Mouse (Mus musculus) cerebellum, adult 2 months (tissue): ENCODE results near the gene Mvb12b. TPM values are rescaled to one million over a fixed set of nuclear protein-coding genes. Genes with fewer than 3 reads are reported as not detected.

Experiments used
- DNase-seq, 2 experiments: peaks; one replicate each; pipeline ENCODE4 v3.0.0; 2021
- H3K27ac ChIP-seq: fragments of 200-500 bp; 2 replicates; pipeline ENCODE4 v1.5.1; 2012; ENCODE audit warnings: low read length, control low read depth, inconsistent platforms; ENCODE audit not compliant: insufficient read depth
- H3K27me3 ChIP-seq: fragments of 200-500 bp; 2 replicates; pipeline ENCODE4 v1.6.1; 2012; ENCODE audit warnings: inconsistent platforms, mild to moderate bottlenecking, low read length, moderate library complexity; ENCODE audit not compliant: control insufficient read depth, insufficient read depth
- H3K4me1 ChIP-seq: fragments of 200-500 bp; 2 replicates; pipeline ENCODE4 v1.6.1; 2011; ENCODE audit warnings: low read length; ENCODE audit not compliant: control insufficient read depth, insufficient read depth
- H3K4me3 ChIP-seq: fragments of 200-500 bp; replicated peaks from 2 replicates; pipeline ENCODE3; 2011; ENCODE audit warnings: mild to moderate bottlenecking, low read depth, low read length, control low read depth; ENCODE audit not compliant: insufficient read depth
- CTCF ChIP-seq: fragments of 200-500 bp; IDR thresholded peaks from 2 replicates; pipeline ENCODE4 v1.5.1; 2011; ENCODE audit warnings: low read depth, mild to moderate bottlenecking, control low read depth, low read length, moderate library complexity, borderline replicate concordance; ENCODE audit not compliant: insufficient read depth
- POLR2A ChIP-seq: fragments of 200-500 bp; IDR thresholded peaks from 2 replicates; pipeline ENCODE4 v1.6.1; 2011; ENCODE audit warnings: low read length, control low read depth, borderline replicate concordance; ENCODE audit not compliant: insufficient read depth
- WGBS: fragments of 180-500 bp; shearing (Covaris S2); methylation state at CpG from one replicate; pipeline ENCODE4 v1.1.7; 2018; 5-methylcytosine and 5-hydroxymethylcytosine counted together
- polyA plus RNA-seq: library from polyadenylated mRNA; depleted of rRNA; stranded (reverse); fragments of >200 nt; gene quantifications from 2 replicates; pipeline ENCODE4 v1.2.3, GENCODE M21; 2012

The Mvb12b gene
- polyA plus RNA-seq, 1 experiment = 70.8 TPM

DNA sequence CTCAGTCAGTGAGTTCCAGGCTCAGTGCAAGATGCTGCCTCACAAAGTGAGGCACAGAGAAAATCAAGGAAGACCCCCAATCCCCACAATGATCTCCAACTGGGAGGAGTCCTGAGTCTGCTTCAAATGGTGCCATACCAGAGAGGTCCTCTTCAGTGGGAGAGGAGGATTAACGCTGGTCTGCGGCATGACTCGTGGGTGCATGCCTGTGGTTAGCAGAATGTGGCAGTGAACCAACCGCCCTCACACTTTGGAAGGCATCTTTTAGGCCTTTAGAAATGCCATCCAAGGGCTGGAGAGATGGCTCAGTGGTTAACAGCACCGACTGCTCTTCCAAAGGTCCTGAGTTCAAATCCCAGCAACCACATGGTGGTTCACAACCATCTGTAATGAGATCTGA is 142.0 kb downstream of the Mvb12b start:
- TF ChIP-seq CTCF (no peak), POLR2A (no peak)
- Histone ChIP-seq H3K27ac (no peak overlapping the region), H3K4me1 (peaks cover 7% of the 10 kb centered on the region), H3K4me3 (no peak overlapping the region), H3K27me3 (no peaks in the 10 kb centered on the region)
- WGBS = 93% methylated on average over 5 of the region's 5 CpGs
- DNase-seq = no peak

DNA sequence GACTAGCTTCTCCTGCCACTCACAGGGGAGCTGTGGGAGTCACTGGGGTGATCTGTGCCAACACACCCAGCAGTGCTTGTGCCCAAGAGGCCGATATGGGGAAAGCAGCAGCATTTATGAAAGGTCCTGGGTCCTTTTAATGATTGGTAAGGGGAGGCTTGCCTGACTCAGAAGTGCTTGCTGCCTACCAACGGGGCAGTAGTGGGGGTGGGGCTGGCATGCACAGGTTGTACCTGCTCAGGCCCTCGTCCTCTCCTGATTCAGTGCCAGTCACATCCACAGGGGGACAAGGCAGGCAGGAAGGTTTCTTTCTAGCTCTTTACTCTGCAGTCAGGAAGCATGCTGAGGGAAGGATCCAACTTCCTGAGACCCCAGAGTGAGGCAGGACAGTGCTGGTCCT is 150.6 kb downstream of the Mvb12b start:
- Histone ChIP-seq H3K4me1 (peaks cover 7% of the 10 kb centered on the region; the same call in 1 of the 2 replicates), H3K4me3 (no peak overlapping the region), H3K27ac (no peak overlapping the region), H3K27me3 (no peaks in the 10 kb centered on the region)
- 23% methylated on average over 3 of the region's 3 CpGs for WGBS
- no peak for TF ChIP-seq POLR2A
- TF ChIP-seq CTCF = no peak
- no peak for DNase-seq

GRCm38 (mm10) chr2:33736722-33737121 is 151.0 kb downstream of the Mvb12b start:
- no peak overlapping the region for H3K4me3 ChIP-seq
- WGBS = 10% methylated on average over 2 of the region's 2 CpGs
- peak; percentile 58 to 75 for DNase-seq
- no peaks in the 10 kb centered on the region for H3K27me3 ChIP-seq
- H3K4me1 ChIP-seq = peaks cover 7% of the 10 kb centered on the region; the same call in 1 of the 2 replicates
- TF ChIP-seq CTCF = peak; percentile 92
- TF ChIP-seq POLR2A = no peak
- no peak overlapping the region for H3K27ac ChIP-seq

DNA sequence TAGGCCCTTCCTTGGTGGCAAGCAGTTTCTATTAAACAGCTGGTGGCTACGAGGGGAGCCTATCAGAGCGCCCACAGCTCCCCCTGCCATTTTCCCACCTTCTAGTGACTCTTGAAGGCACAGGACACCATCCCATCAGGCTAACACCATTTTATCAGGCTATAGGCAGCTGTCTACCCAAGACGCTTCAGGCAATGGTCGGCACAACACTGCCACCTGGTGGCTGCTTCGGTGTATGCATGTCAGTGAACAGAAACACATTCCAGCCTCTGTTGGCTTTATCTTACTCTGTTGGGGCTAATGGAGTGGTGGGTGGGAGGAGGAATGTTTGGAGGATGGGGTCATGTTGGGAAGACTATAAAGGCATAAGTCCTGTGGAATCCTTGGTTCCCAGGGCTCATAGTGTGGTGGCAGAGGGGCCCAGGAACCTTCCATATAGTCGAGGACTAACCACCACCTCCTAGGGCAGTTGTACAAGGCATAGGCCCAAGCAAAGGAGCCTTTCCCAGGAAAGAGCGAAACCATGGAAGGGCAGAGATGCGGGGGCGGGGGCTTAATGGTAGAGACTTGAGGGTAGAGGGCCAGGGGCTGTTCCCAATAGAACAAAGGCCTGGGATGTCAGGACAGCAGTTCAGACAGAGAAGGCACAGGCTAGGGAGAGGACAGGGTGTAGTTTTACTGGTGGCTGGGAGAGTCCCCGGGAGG is 152.8 kb downstream of the Mvb12b start:
- no peak overlapping the region for H3K4me3 ChIP-seq
- DNase-seq = peak; percentile 68 to 83
- H3K4me1 ChIP-seq = peaks cover 7% of the 10 kb centered on the region; the same call in 1 of the 2 replicates
- H3K27ac ChIP-seq = no peak overlapping the region
- H3K27me3 ChIP-seq = no peaks in the 10 kb centered on the region
- peak; percentile 96 for TF ChIP-seq CTCF
- no peak for TF ChIP-seq POLR2A
- WGBS = 45% methylated on average over 10 of the region's 10 CpGs

GRCm38 (mm10) chr2:33729701-33730100 is 158.0 kb downstream of the Mvb12b start:
- 45% methylated on average over 5 of the region's 5 CpGs for WGBS
- no peak overlapping the region for H3K4me3 ChIP-seq
- DNase-seq = no peak
- no peak for TF ChIP-seq POLR2A
- 0 out of 2 replicates have a peak, but pooled peaks have one; percentile 4 for TF ChIP-seq CTCF
- no peaks in the 10 kb centered on the region for H3K4me1 ChIP-seq
- no peak overlapping the region for H3K27ac ChIP-seq
- no peaks in the 10 kb centered on the region for H3K27me3 ChIP-seq

- no peak overlapping the region for H3K4me3 ChIP-seq
- DNase-seq = no peak
- H3K27me3 ChIP-seq = no peaks in the 10 kb centered on the region
- H3K4me1 ChIP-seq = no peaks in the 10 kb centered on the region
- no peak for TF ChIP-seq POLR2A
- TF ChIP-seq CTCF = no peak
- no peak overlapping the region for H3K27ac ChIP-seq
- WGBS = 69% methylated on average over 6 of the region's 6 CpGs
Observed at GRCm38 (mm10) chr2:33727199-33727598, 160.5 kb downstream of the Mvb12b start.

- Histone ChIP-seq H3K27ac (no peak overlapping the region), H3K27me3 (no peaks in the 10 kb centered on the region), H3K4me3 (no peak overlapping the region), H3K4me1 (peaks cover 16% of the 10 kb centered on the region)
- peak; percentile 71 to 80 for DNase-seq
- WGBS = 2% methylated on average over 9 of the region's 9 CpGs
- TF ChIP-seq CTCF (no peak), POLR2A (no peak)
Observed at GRCm38 (mm10) chr2:33720380-33720898, 167.3 kb downstream of the Mvb12b start.

GRCm38 (mm10) chr2:33719339-33720066 is 168.2 kb downstream of the Mvb12b start:
- TF ChIP-seq CTCF = no peak
- no peak for TF ChIP-seq POLR2A
- Histone ChIP-seq H3K27ac (no peak overlapping the region), H3K4me1 (peaks cover 19% of the 10 kb centered on the region), H3K4me3 (no peak overlapping the region), H3K27me3 (no peaks in the 10 kb centered on the region)
- no peak for DNase-seq
- 63% methylated on average over 12 of the region's 12 CpGs for WGBS

GRCm38 (mm10) chr2:33718561-33718960 is 169.2 kb downstream of the Mvb12b start:
- H3K4me3 ChIP-seq = no peak overlapping the region
- 90% methylated on average over 6 of the region's 6 CpGs for WGBS
- no peak for DNase-seq
- H3K27me3 ChIP-seq = no peaks in the 10 kb centered on the region
- TF ChIP-seq CTCF (no peak), POLR2A (no peak)
- H3K27ac ChIP-seq = no peak overlapping the region
- peaks cover 19% of the 10 kb centered on the region for H3K4me1 ChIP-seq
